Mouse (Mus musculus) bone marrow, adult 2 months (tissue): ENCODE measurements at regions not wholly inside any gene's neighbourhood (a gene's known extent, or its start where the extent isn't known, plus 50 kb on each side); places are given as distances from the start of the nearest gene placed in this dataset.

Experiments used
- H3K27ac ChIP-seq: fragments of 200-500 bp; 2 replicates; pipeline ENCODE4 v1.5.1; 2012; ENCODE audit warnings: low read depth, mild to moderate bottlenecking, control low read depth, inconsistent platforms, low read length; ENCODE audit not compliant: control insufficient read depth, poor library complexity, insufficient read depth
- H3K4me1 ChIP-seq: fragments of 200-500 bp; 2 replicates; pipeline ENCODE4 v1.6.1; 2011; ENCODE audit warnings: low read length; ENCODE audit not compliant: control insufficient read depth, insufficient read depth
- H3K4me3 ChIP-seq: fragments of 200-500 bp; replicated peaks from 2 replicates; pipeline ENCODE3; 2011; ENCODE audit warnings: mild to moderate bottlenecking, low read depth, low read length, control low read depth; ENCODE audit not compliant: control insufficient read depth
- CTCF ChIP-seq: fragments of 200-500 bp; IDR thresholded peaks from 2 replicates; pipeline ENCODE4 v1.5.1; 2011; ENCODE audit warnings: low read length, control low read depth; ENCODE audit not compliant: control insufficient read depth, insufficient read depth
- POLR2A ChIP-seq: fragments of 200-500 bp; IDR thresholded peaks from 2 replicates; pipeline ENCODE4 v1.6.1; 2011; ENCODE audit warnings: low read depth, mild to moderate bottlenecking, control low read depth, low read length, borderline replicate concordance; ENCODE audit not compliant: control insufficient read depth
- WGBS: fragments of 180-500 bp; shearing (Covaris S2); methylation state at CpG from one replicate; pipeline ENCODE4 v1.1.7; 2018; 5-methylcytosine and 5-hydroxymethylcytosine counted together

DNA sequence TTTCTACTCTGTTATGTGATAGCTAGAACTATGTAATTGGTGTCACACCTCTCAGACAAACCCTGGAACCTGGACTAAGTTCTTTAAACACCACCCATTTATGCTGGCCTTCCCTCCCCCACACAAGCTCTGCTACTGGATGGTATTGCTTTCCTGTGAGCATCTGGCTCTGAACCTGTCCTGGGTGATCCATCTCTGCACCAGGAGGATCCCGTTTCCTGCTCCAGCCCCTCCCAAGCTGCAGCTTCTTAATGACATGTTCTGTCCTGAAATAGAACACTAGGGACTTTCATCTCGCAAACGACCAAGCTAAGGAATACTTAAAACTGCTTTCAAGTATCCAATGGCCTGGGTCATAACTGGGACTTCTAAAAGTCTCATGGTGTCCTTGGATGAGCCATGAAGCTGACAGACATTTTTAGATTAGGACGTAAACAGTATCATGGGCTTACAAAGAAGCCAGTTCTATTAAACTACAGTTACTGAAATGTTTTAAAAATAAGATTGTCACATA, 74.4 kb upstream of the Zdhhc17 start:
- TF ChIP-seq POLR2A, result no peak
- no peak for TF ChIP-seq CTCF
- Histone ChIP-seq H3K4me1 (no peaks in the 10 kb centered on the region), H3K27ac (no peak overlapping the region), H3K4me3 (no peak overlapping the region)
- WGBS, result 77% methylated on average over 4 of the region's 4 CpGs

- H3K27ac ChIP-seq, result no peak overlapping the region
- no peaks in the 10 kb centered on the region for H3K4me1 ChIP-seq
- H3K4me3 ChIP-seq, result no peak overlapping the region
- WGBS, result 78% methylated on average over 2 of the region's 2 CpGs
- no peak for TF ChIP-seq CTCF
These were observed 73.9 kb upstream of the Zdhhc17 start for GRCm38 (mm10) chr10:111083861-111084260.

- no peaks in the 10 kb centered on the region for H3K4me1 ChIP-seq
- no peak for TF ChIP-seq CTCF
- H3K27ac ChIP-seq, result no peak overlapping the region
- 10% methylated on average over 4 of the region's 4 CpGs for WGBS
- no peak overlapping the region for H3K4me3 ChIP-seq
These were observed 73.4 kb upstream of the Zdhhc17 start for GRCm38 (mm10) chr10:111083338-111083737.

GRCm38 (mm10) chr10:111080322-111080721, 70.4 kb upstream of the Zdhhc17 start:
- Histone ChIP-seq H3K4me1 (no peaks in the 10 kb centered on the region), H3K27ac (no peak overlapping the region), H3K4me3 (no peak overlapping the region)
- TF ChIP-seq CTCF (no peak), POLR2A (no peak)
- WGBS, result 86% methylated on average over 10 of the region's 10 CpGs

- TF ChIP-seq POLR2A (no peak), CTCF (no peak)
- H3K4me1 ChIP-seq, result no peaks in the 10 kb centered on the region
- no peak overlapping the region for H3K4me3 ChIP-seq
- no peak overlapping the region for H3K27ac ChIP-seq
- WGBS, result 57% methylated on average over 6 of the region's 6 CpGs
These were observed 69.1 kb upstream of the Zdhhc17 start for GRCm38 (mm10) chr10:111079051-111079450.

DNA sequence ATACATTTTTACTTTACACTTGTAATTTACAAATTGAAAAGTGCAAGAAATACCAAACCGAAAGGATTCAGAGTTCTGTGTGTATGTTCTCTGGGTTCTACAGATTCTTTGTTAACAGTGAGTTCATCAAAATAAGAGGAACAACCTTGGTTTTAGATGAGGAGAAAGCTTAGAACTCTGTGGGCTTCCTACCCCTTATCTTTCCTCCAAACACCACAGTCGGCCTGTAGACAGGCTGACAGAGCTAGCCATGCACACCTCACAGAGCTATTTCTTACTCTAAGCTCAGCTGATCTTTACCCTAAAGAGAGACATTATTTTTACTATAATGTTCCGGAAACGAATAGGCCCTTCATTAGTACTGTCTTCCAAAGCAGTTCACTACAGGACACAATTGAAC, 67.7 kb upstream of the Zdhhc17 start:
- TF ChIP-seq POLR2A (no peak), CTCF (no peak)
- Histone ChIP-seq H3K4me3 (no peak overlapping the region), H3K4me1 (no peaks in the 10 kb centered on the region), H3K27ac (no peak overlapping the region)
- WGBS, result 65% methylated on average over 4 of the region's 4 CpGs

DNA sequence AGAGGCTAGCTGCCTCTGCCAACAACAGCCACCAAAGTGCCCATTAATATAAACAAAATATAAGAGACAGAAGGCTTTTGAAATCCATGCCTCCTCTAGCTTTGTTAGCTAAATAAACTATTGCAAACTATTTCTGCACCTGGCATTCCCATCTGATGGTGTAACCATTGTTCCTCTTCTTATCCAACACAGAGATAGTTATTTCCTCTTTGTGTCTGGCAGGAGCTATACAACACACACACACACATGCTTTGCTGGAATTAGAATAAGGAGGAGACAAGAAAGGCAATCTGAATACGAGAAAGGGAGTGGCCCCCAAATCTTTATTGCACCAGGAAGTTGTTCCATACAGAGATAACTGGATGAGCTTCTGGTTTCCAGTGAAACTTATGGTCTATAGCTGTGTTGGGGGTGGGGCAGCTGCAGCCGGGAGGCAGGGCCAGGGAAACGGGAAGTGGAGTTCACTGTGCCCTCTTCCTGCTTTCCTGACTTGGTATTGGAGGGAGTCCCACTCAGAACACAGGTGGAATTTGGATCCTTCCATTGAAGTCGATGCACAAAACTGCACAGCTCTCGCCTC, 64.0 kb upstream of the Zdhhc17 start:
- Histone ChIP-seq H3K4me1 (no peaks in the 10 kb centered on the region), H3K27ac (no peak overlapping the region), H3K4me3 (no peak overlapping the region)
- WGBS, result 32% methylated on average over 5 of the region's 5 CpGs
- TF ChIP-seq CTCF, result no peak
- no peak for TF ChIP-seq POLR2A

- no peak overlapping the region for H3K27ac ChIP-seq
- 79% methylated on average over 14 of the region's 14 CpGs for WGBS
- TF ChIP-seq POLR2A (no peak), CTCF (no peak)
- no peaks in the 10 kb centered on the region for H3K4me1 ChIP-seq
- no peak overlapping the region for H3K4me3 ChIP-seq
These were observed 63.3 kb upstream of the Zdhhc17 start for GRCm38 (mm10) chr10:111073262-111073661.

DNA sequence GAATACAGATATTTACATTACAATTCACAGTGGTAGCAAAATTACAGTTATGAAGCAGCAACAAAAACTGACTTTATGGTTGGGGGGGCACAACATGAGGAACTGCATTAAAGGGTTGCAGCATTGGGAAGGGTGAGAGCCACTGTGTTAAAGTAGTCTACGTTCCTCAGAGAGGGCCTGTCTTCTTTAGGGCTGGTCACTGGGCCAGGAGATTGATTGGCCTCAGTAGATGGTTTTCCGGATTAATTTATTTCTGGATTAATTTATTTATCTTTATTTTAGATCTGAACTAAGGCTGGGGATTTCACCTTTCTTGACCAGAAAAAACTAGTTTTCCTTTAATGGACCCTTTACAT, 62.6 kb upstream of the Zdhhc17 start:
- Histone ChIP-seq H3K4me3 (no peak overlapping the region), H3K27ac (no peak overlapping the region), H3K4me1 (no peaks in the 10 kb centered on the region)
- TF ChIP-seq CTCF (no peak), POLR2A (no peak)
- WGBS, result 83% methylated on average over 2 of the region's 2 CpGs
